ENCODE assay signal across 8 mouse cellular contexts in genomic region chr6:71440217-71440491, GRCm38 (mm10). TPM values are rescaled to one million over a fixed set of nuclear protein-coding genes. Genes with fewer than 3 reads are reported as not detected.
DNase-seq lines count a peak whose midpoint lies in the region; ATAC-seq and TF ChIP-seq lines count a peak whose summit lies in the region.

No protein-coding gene starts in this region.

- peak overlapping the region; percentile 89 for H3ac ChIP-seq in myocyte (ENCODE audit: control insufficient read depth, insufficient read length)

- no peak for DNase-seq in liver, adult 2 months (ENCODE audit: extremely low read depth, low read depth, low spot score)
- no peak for DNase-seq in liver
- DNase-seq in embryonic facial prominence, embryonic 11.5 days (ENCODE audit: low spot score), result no peak
- no peak for DNase-seq in spleen, postnatal 14 days (ENCODE audit: low spot score in 2 of 2)
- no peak for DNase-seq in embryo, embryonic 10 days (ENCODE audit: low spot score)
- no peak for DNase-seq in left cerebral cortex, adult 8-10 months (ENCODE audit: low spot score in 2 of 2)

- ATAC-seq in embryonic facial prominence, embryonic 11.5 days (replicated peaks; ENCODE audit: insufficient number of reproducible peaks, low FRiP score, low TSS enrichment, low read depth), result peak; percentile 49; the same call in 1 of the 2 replicates
- peak; percentile 0 for ATAC-seq in inflammation-experienced regulatory T-cells, adult 6 months

- peak overlapping the region; percentile 82 for H3K4me3 ChIP-seq in liver, adult 2 months (ENCODE audit: insufficient read depth, low read depth, low read length)
- H3K4me3 ChIP-seq in embryonic facial prominence, embryonic 11.5 days (ENCODE audit: low read depth, low read length), result peak overlapping the region; percentile 96
- peak overlapping the region; percentile 44 for H3K4me3 ChIP-seq in myocyte

- H3K36me3 ChIP-seq in liver, adult 2 months (ENCODE audit: control insufficient read depth, insufficient read depth, low read length), result no peaks in the 10 kb centered on the region
- no peaks in the 10 kb centered on the region for H3K36me3 ChIP-seq in embryonic facial prominence, embryonic 11.5 days (replicated peaks; ENCODE audit: control insufficient read depth, insufficient read depth, low read depth, low read length)
- no peaks in the 10 kb centered on the region for H3K36me3 ChIP-seq in myocyte (ENCODE audit: control insufficient read depth, insufficient read depth)

- peak; percentile 82; the same call in 1 of the 2 replicates for TF ChIP-seq POLR2A in liver, adult 2 months (IDR thresholded peaks at IDR 0.05; ENCODE audit: extremely low read depth, insufficient read depth, low read length)
- no peak for TF ChIP-seq POLR2A in myocyte (IDR thresholded peaks at IDR 0.05; ENCODE audit: insufficient read length, low read depth)

- H3K9me3 ChIP-seq in embryonic facial prominence, embryonic 11.5 days (replicated peaks; ENCODE audit: control insufficient read depth, low read length), result no peaks in the 10 kb centered on the region

- H3K4me1 ChIP-seq in liver, adult 2 months (ENCODE audit: control insufficient read depth, insufficient read depth, low read length), result peaks cover 11% of the 10 kb centered on the region
- H3K4me1 ChIP-seq in embryonic facial prominence, embryonic 11.5 days (ENCODE audit: control insufficient read depth, insufficient read depth, low read length), result peaks cover 2% of the 10 kb centered on the region; the same call in 1 of the 2 replicates

- H3K79me2 ChIP-seq in liver, adult 2 months (ENCODE audit: control insufficient read depth, insufficient read depth, low read length), result peaks cover 29% of the 10 kb centered on the region
- H3K79me2 ChIP-seq in myocyte (ENCODE audit: control insufficient read depth, insufficient read depth), result peaks cover 24% of the 10 kb centered on the region

- H3K27ac ChIP-seq in liver, adult 2 months (replicated peaks; ENCODE audit: insufficient read depth, low read depth, low read length), result peak overlapping the region; percentile 90
- H3K27ac ChIP-seq in embryonic facial prominence, embryonic 11.5 days (replicated peaks; ENCODE audit: low read depth, low read length), result peak overlapping the region; percentile 91

- peak overlapping the region; percentile 37 for H3K4me2 ChIP-seq in embryonic facial prominence, embryonic 11.5 days (ENCODE audit: low read depth, low read length)
- peak overlapping the region; percentile 88 for H3K4me2 ChIP-seq in myocyte (ENCODE audit: low read depth)

- H3K27me3 ChIP-seq in liver, adult 2 months (ENCODE audit: control insufficient read depth, insufficient read depth, low read length), result no peaks in the 10 kb centered on the region
- no peaks in the 10 kb centered on the region for H3K27me3 ChIP-seq in embryonic facial prominence, embryonic 11.5 days (ENCODE audit: control insufficient read depth, insufficient read depth, low read length)
- no peaks in the 10 kb centered on the region for H3K27me3 ChIP-seq in myocyte (ENCODE audit: control insufficient read depth, insufficient read depth, insufficient read length)

- no peak for TF ChIP-seq CTCF in liver, adult 2 months (IDR thresholded peaks at IDR 0.05; ENCODE audit: low read depth, low read length)

- H3K9ac ChIP-seq in liver, adult 2 months (ENCODE audit: low read depth, low read length), result peak overlapping the region; percentile 98
- H3K9ac ChIP-seq in embryonic facial prominence, embryonic 11.5 days (replicated peaks; ENCODE audit: low read length), result peak overlapping the region; percentile 95

- WGBS in liver, adult 2 months, result under 1% methylated on average over 40 of the region's 47 CpGs
- under 1% methylated on average over 29 of the region's 47 CpGs for WGBS in embryonic facial prominence, embryonic 11.5 days

TF ChIP-seq in myocyte, 11 proteins besides CTCF, POLR2A, EP300 and RAD21:
- TF ChIP-seq USF1 (IDR thresholded peaks at IDR 0.05; ENCODE audit: low read depth), result no peak
- TF ChIP-seq REST (IDR thresholded peaks at IDR 0.05; ENCODE audit: insufficient read depth, insufficient read length), result no peak
- TF ChIP-seq MYOD1 (IDR thresholded peaks at IDR 0.05; ENCODE audit: control insufficient read depth in 1 of 3, insufficient read length in 2 of 3, low read depth in 2 of 3), result no peak
- TF ChIP-seq SRF (IDR thresholded peaks at IDR 0.05; ENCODE audit: control insufficient read depth, insufficient read length, low read depth), result no peak
- no peak for TF ChIP-seq CEBPB (IDR thresholded peaks at IDR 0.05; ENCODE audit: insufficient read depth, poor library complexity, severe bottlenecking)
- TF ChIP-seq E2F4 (IDR thresholded peaks at IDR 0.05; ENCODE audit: insufficient read depth), result no peak
- TF ChIP-seq TCF12 (IDR thresholded peaks at IDR 0.05; ENCODE audit: insufficient read depth, poor library complexity, severe bottlenecking), result no peak
- TF ChIP-seq MYOG (IDR thresholded peaks at IDR 0.05; ENCODE audit: control insufficient read depth in 1 of 3, insufficient read depth in 1 of 3, insufficient read length in 2 of 3, low read depth in 2 of 3), result no peak
- TF ChIP-seq MAX (IDR thresholded peaks at IDR 0.05; ENCODE audit: low read depth), result no peak
- TF ChIP-seq TCF3 (IDR thresholded peaks at IDR 0.05; ENCODE audit: insufficient read length, low read depth), result no peak
- TF ChIP-seq POLR2AphosphoS2 (IDR thresholded peaks at IDR 0.05; ENCODE audit: insufficient read length, low read depth), result no peak
TF ChIP-seq in myocyte: peak in this region for 0.

RNA-seq across cellular contexts. Expression of gene Rmnd5a, which starts 0.3 kb away (rescaled TPM):
- 125 and 136 TPM in 2 replicates for total RNA-seq in liver, adult 2 months (2014; rRNA removed)
- 31.1 and 35.3 TPM in 2 replicates for polyA plus RNA-seq in liver, adult 2 months (2012; rRNA removed)
- 9.8 and 11.2 TPM in 2 replicates for polyA plus RNA-seq in embryonic facial prominence, embryonic 11.5 days (2014; fragmentation: Nextera tagmentation; extraction: Ambion mirVana)
- polyA plus RNA-seq in inflammation-experienced regulatory T-cells, adult 6 months (2017; shearing (Covaris generic)), result 10 to 100 TPM; 12.3 to 17.7 (median 13.4) TPM
- 12.2 TPM for polyA plus RNA-seq in myocyte (2012; fragmentation: generic; extraction: Trizol)
- 100 to 1,000 TPM in 2 of 4 experiments, 10 to 100 TPM in 2; 89.3 to 105 (median 98.4) TPM for total RNA-seq in left cerebral cortex, adult 8-10 months (2022)

RNA-seq across cellular contexts. Expression of gene Rnf103, which starts 53.5 kb away (rescaled TPM):
- 70.7 and 73.3 TPM in 2 replicates for total RNA-seq in liver, adult 2 months (2014; rRNA removed)
- polyA plus RNA-seq in liver, adult 2 months (2012; rRNA removed), result 27.2 and 27.7 TPM in 2 replicates
- polyA plus RNA-seq in embryonic facial prominence, embryonic 11.5 days (2014; fragmentation: Nextera tagmentation; extraction: Ambion mirVana), result 17.3 and 19.1 TPM in 2 replicates
- polyA plus RNA-seq in inflammation-experienced regulatory T-cells, adult 6 months (2017; shearing (Covaris generic)), result 1 to 10 TPM; 3.6 to 6.5 (median 6.3) TPM
- polyA plus RNA-seq in myocyte (2012; fragmentation: generic; extraction: Trizol), result 8.3 TPM
- total RNA-seq in left cerebral cortex, adult 8-10 months (2022), result 10 to 100 TPM; 52.4 to 53.7 (median 53.5) TPM

Comparison
In these comparisons a context has a peak if more than half of its experiments do, and no peak if none do; other contexts are left out.
1. H3K4me3 ChIP-seq: peak in every context shown above with its lines; median percentile 96 in embryonic facial prominence, embryonic 11.5 days; 82 in liver, adult 2 months; 44 in myocyte.